Mouse (Mus musculus): Measurements from ENCODE around the gene Rpgrip1. TPM values are rescaled to one million over a fixed set of nuclear protein-coding genes. Genes with fewer than 3 reads are reported as not detected.

Rpgrip1 gene
- polyA plus RNA-seq, 1 experiment = 1.7 TPM

DNA sequence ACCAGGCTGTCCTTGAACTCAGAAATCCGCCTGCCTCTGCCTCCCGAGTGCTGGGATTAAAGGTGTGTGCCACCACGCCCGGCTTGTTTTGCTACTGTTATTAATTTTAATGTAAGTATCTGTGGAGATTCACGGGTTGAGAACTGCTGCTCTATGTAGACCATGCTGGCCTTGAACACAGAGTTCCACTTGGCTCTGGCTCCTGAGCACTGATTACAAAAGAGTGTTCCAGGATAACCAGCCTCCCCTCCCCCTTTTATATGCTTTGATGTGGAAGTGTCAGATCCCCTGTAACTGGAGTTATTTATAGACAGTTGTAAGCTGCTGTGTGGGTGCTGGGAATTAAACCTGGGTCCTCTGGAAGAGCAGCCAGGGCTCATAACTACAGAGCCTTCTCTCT lies 6.7 kb downstream of the Rpgrip1 start:
- peaks cover 14% of the 10 kb centered on the region for H3K4me1 ChIP-seq (ENCODE audit: control insufficient read depth, insufficient read depth, low read length)
- H3K4me3 ChIP-seq (ENCODE audit: insufficient read depth, low read length) = no peak overlapping the region
- no peak for TF ChIP-seq CTCF (IDR thresholded peaks at IDR 0.05; ENCODE audit: low read depth, low read length)
- no peak overlapping the region for H3K27ac ChIP-seq (ENCODE audit: insufficient read depth, low read depth, low read length)

DNA sequence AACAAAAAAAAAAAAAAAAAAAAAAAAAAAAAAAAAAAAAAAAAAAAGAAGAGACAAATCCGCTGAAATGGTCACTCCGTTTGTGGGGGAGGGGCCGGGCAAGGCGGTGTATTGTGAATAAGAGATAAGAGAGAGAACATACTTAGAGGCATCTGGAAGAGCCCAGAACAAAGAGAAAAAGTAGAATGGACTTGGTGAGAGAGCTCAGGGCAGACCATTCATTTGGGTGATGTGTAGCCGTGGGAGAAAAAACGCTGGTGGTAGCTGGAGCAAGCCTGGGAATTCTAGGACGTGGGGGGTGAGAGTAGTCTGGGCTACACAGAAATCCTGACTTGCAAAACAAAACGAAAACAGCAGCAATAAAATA lies 7.9 kb downstream of the Rpgrip1 start:
- TF ChIP-seq CTCF (IDR thresholded peaks at IDR 0.05; ENCODE audit: low read depth, low read length) (no peak), POLR2A (IDR thresholded peaks at IDR 0.05; ENCODE audit: borderline replicate concordance, low read depth, low read length) (no peak)
- Histone ChIP-seq H3K4me1 (ENCODE audit: control insufficient read depth, insufficient read depth, low read length) (peaks cover 20% of the 10 kb centered on the region), H3K4me3 (ENCODE audit: insufficient read depth, low read length) (no peak overlapping the region), H3K27ac (ENCODE audit: insufficient read depth, low read depth, low read length) (no peak overlapping the region; the same call in 1 of the 2 replicates)

DNA sequence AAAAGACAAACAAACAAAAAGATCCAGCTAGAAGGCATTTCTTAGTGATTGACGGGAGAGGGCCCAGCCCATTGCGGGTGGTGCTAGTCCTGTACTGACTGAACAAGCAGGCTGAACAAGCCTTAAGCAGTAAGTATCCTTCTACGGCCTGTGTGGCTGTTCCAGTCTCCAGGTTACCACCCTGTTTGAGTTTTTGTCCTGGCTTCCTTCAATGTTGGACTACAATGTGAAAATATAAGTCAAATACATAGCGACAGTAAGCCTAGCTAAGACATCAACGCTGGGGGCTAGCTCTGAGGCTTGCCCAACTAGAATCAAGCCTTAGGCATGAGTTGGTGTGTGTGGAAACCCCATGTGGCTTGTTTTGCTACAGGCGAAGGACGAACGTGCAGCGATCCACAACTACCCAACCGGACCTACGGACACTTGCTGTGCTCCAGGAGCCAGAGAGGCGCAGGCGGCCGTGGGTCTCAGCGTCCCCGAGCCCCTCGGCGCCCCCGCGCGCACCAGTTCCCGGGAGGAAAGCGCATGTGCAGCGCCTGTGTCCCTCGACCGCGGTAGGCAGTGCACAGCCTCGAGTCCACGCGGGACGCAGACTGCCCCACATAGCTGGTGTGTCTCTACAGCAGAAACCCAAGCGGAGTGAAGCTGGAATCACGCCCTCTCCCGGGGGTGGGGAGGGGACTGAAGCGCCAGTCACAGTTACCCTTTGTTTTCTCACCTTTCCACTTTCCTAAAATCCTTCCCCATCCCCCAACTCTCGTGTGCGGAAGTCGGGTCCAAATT lies 8.5 kb downstream of the Rpgrip1 start:
- peaks cover 20% of the 10 kb centered on the region for H3K4me1 ChIP-seq (ENCODE audit: control insufficient read depth, insufficient read depth, low read length)
- H3K27ac ChIP-seq (ENCODE audit: insufficient read depth, low read depth, low read length) = peak overlapping the region; percentile 89
- peak overlapping the region; percentile 50 for H3K4me3 ChIP-seq (ENCODE audit: insufficient read depth, low read length)
- TF ChIP-seq POLR2A (IDR thresholded peaks at IDR 0.05; ENCODE audit: borderline replicate concordance, low read depth, low read length) (no peak), CTCF (IDR thresholded peaks at IDR 0.05; ENCODE audit: low read depth, low read length) (no peak)

DNA sequence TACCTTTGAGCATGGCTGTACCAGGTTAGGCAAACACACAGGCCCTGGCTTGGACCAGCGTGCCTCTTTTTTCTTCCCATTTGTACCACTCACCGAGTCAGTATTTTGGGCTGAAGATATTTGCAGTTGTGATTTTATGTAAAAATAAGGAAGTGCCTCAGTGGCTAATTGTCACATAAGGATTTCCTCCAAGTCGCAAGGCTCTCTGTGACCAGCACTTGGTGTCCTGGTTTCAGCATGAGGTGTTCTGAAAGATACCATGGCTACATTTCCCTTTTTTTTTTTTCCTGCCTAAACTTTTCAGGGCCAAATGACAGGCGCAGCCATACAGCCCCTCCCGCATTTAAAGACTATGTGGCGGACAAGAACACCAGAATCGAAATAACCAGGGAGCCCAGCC lies 9.7 kb downstream of the Rpgrip1 start:
- Histone ChIP-seq H3K4me3 (ENCODE audit: insufficient read depth, low read length) (peak overlapping the region; percentile 50), H3K27ac (ENCODE audit: insufficient read depth, low read depth, low read length) (peak overlapping the region; percentile 89), H3K4me1 (ENCODE audit: control insufficient read depth, insufficient read depth, low read length) (peaks cover 20% of the 10 kb centered on the region)
- TF ChIP-seq POLR2A (IDR thresholded peaks at IDR 0.05; ENCODE audit: borderline replicate concordance, low read depth, low read length) (no peak), CTCF (IDR thresholded peaks at IDR 0.05; ENCODE audit: low read depth, low read length) (no peak)

DNA sequence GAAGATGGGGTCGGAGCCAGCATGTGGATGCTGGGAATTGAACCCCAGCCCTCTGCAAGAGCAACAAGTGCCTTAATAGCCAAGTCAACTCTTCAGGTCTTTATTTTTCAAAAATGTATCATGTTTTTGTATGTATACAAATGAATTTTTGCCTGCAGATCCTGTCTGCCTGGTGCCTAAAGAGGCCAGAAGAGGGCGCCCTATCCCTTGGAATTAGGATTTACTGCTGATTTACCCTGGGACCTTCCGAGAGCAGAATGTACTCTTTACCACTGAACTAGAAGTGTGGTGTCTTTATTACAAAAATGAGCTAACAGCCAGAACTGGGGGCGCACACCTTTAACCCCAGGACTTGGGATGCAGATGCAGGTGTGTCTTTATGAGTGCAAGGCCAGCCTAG lies 13.4 kb downstream of the Rpgrip1 start:
- Histone ChIP-seq H3K4me3 (ENCODE audit: insufficient read depth, low read length) (no peak overlapping the region), H3K27ac (ENCODE audit: insufficient read depth, low read depth, low read length) (no peak overlapping the region), H3K4me1 (ENCODE audit: control insufficient read depth, insufficient read depth, low read length) (peaks cover 16% of the 10 kb centered on the region)
- TF ChIP-seq CTCF (IDR thresholded peaks at IDR 0.05; ENCODE audit: low read depth, low read length) = peak; percentile 71
- no peak for TF ChIP-seq POLR2A (IDR thresholded peaks at IDR 0.05; ENCODE audit: borderline replicate concordance, low read depth, low read length)

DNA sequence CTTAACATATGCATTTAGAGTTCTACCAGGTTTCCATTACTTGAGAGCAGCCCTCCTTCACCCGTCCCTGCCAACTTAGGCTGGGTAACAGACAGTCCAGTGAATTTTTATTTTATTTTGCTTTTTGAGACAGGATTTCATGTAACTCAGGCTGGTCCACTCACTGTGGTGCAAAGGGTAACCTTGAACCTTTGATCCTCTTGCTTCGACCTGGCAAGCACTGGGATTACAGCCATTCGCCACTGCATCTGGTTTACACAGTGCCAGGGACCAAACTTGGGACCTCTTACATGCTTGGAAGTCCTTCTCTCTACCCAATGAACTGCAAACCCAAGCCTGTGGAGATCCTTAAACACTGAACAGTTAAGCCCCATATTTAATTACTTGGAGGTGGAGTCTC lies 14.1 kb downstream of the Rpgrip1 start:
- peaks cover 12% of the 10 kb centered on the region for H3K4me1 ChIP-seq (ENCODE audit: control insufficient read depth, insufficient read depth, low read length)
- no peak overlapping the region for H3K27ac ChIP-seq (ENCODE audit: insufficient read depth, low read depth, low read length)
- TF ChIP-seq CTCF (IDR thresholded peaks at IDR 0.05; ENCODE audit: low read depth, low read length) (no peak), POLR2A (IDR thresholded peaks at IDR 0.05; ENCODE audit: borderline replicate concordance, low read depth, low read length) (no peak)
- H3K4me3 ChIP-seq (ENCODE audit: insufficient read depth, low read length) = no peak overlapping the region

DNA sequence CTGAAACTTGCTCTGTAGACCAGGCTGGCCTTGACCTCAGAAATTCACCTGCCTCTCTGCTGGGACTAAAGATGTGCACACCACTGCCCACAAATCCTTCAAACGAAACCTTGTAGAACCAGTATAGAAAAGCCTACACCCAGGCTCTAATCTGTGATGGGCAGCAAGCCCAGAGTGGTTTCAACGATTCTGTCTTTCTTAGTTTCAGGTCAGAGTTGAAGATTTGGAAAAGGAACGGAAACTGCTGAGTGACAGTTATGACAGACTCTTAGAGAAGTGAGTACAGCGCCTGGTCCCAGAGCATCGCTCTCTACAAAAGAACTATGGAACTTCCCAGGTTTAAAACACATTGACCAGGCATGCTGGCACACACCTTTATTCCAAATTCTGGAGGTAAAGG lies 23.1 kb downstream of the Rpgrip1 start:
- Histone ChIP-seq H3K4me1 (ENCODE audit: control insufficient read depth, insufficient read depth, low read length) (peaks cover 12% of the 10 kb centered on the region), H3K27ac (ENCODE audit: insufficient read depth, low read depth, low read length) (peak overlapping the region; percentile 50), H3K4me3 (ENCODE audit: insufficient read depth, low read length) (no peak overlapping the region)
- TF ChIP-seq CTCF (IDR thresholded peaks at IDR 0.05; ENCODE audit: low read depth, low read length) (no peak), POLR2A (IDR thresholded peaks at IDR 0.05; ENCODE audit: borderline replicate concordance, low read depth, low read length) (no peak)

DNA sequence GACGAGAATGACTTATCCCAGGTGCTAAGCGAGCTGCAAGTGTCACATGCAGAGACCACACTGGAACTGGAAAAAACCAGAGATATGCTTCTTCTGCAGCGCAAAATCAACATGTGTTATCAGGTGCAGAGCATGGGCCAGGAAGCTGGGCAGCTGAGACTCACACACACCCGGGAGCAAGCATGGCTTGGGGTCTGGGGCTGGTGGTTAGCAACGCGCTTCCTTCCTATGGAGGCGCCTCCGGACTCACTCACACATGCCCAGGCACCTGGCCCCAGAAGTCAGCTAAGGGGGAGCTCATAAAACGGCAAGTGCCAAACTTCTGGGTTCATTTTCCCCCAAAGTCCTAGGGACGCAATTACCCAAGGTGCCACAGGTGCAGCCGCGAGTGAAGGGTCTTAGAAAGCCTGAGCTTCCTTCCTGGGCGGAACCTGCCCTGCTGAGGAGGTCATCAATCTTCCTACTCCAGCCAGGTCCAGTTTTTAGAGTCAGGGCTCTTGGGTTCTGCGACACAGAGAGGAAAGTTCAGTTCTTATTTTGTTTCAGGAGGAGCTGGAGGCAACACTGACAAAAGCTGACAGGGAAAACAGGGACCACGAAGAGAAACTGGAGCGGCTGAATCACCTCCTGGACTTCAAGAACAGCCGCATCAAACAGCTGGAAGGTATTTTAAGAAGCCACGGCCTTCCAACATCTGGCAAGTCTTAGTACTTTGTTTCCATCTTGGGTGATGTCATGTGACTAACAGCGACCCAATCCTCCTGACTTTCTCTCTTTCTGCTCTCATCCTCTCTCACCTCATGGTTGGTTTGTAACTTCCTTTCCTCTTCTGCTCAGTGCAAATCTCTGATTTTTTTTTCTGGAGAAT lies 30.3 kb downstream of the Rpgrip1 start:
- Histone ChIP-seq H3K4me1 (ENCODE audit: control insufficient read depth, insufficient read depth, low read length) (peaks cover 23% of the 10 kb centered on the region), H3K4me3 (ENCODE audit: insufficient read depth, low read length) (peak overlapping the region; percentile 51), H3K27ac (ENCODE audit: insufficient read depth, low read depth, low read length) (peak overlapping the region; percentile 47)
- TF ChIP-seq CTCF (IDR thresholded peaks at IDR 0.05; ENCODE audit: low read depth, low read length) (no peak), POLR2A (IDR thresholded peaks at IDR 0.05; ENCODE audit: borderline replicate concordance, low read depth, low read length) (no peak)

DNA sequence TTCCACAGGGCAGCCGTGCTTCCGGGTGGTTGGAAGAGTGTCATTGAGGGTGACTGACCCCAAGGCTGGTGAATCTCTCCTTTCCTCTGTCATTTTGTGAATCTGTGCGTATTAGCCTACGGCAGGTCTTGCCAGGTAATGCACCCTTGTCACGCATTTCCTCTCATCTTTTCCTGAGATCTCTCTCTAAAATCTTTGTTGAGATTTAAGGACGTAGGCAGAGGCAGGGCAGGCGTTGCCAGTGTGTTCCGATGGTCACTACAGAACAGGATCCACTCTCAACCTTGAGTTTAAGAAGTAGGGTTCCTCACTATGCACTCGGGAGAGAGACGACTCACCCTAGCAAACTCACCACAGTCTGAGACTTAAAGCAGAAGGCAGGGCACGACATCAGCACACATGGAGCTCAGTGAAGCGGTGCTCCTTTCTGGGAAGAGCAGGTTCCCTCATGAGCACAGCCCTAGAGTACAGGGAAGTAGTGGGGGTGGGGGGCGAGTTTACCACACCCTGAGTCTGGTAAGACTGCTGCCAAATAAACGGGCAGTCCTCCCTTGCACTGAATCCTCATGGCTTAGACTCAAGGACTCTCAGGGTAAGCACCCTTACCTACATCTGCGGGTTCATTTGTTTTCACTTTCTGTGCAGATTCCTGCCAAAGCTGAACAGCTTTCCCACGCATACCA lies 31.1 kb downstream of the Rpgrip1 start:
- H3K27ac ChIP-seq (ENCODE audit: insufficient read depth, low read depth, low read length) = peak overlapping the region; percentile 47
- TF ChIP-seq POLR2A (IDR thresholded peaks at IDR 0.05; ENCODE audit: borderline replicate concordance, low read depth, low read length) = no peak
- TF ChIP-seq CTCF (IDR thresholded peaks at IDR 0.05; ENCODE audit: low read depth, low read length) = no peak
- peak overlapping the region; percentile 51 for H3K4me3 ChIP-seq (ENCODE audit: insufficient read depth, low read length)
- H3K4me1 ChIP-seq (ENCODE audit: control insufficient read depth, insufficient read depth, low read length) = peaks cover 23% of the 10 kb centered on the region

Data from bone marrow macrophage, adult 2 months (primary cell).